Comparison of ENCODE assay signal across 19 mouse cellular contexts in genomic region chr1:92914993-92915392, GRCm38 (mm10). TPM values are rescaled to one million over a fixed set of nuclear protein-coding genes. Genes with fewer than 3 reads are reported as not detected.
"Had no signal": no experiment of that assay in that cellular context is flagged by ENCODE, and none has a peak within 500 bp of the region (broad histone marks: within the 10 kb centered on the region; RNA-seq: fewer than 3 reads in every experiment).

No protein-coding gene starts in this region.

- DNase-seq: lung, adult 2 months; lung, postnatal 14 days; lung, postnatal 36 days; right cerebral cortex, postnatal 14 days; thymus, adult 2 months; thymus, postnatal 25 days; thymus, postnatal 4 days had no signal

- ATAC-seq: lung, postnatal 0 days; midbrain, embryonic 13.5 days; midbrain, embryonic 15.5 days had no signal

- H3K27me3 ChIP-seq: lung, embryonic 15.5 days; midbrain, embryonic 13.5 days; midbrain, embryonic 15.5 days; neural tube, embryonic 12.5 days; stomach, embryonic 15.5 days had no signal

- H3K4me3 ChIP-seq: lung, embryonic 15.5 days; midbrain, embryonic 13.5 days; midbrain, embryonic 15.5 days; neural tube, embryonic 12.5 days; stomach, embryonic 15.5 days had no signal

- H3K9ac ChIP-seq: lung, embryonic 15.5 days; midbrain, embryonic 15.5 days; neural tube, embryonic 12.5 days; stomach, embryonic 15.5 days had no signal

- H3K27ac ChIP-seq: lung, embryonic 15.5 days; macrophage; midbrain, embryonic 13.5 days; midbrain, embryonic 15.5 days; neural tube, embryonic 12.5 days; stomach, embryonic 15.5 days; stomach, postnatal 0 days had no signal

- H3K4me2 ChIP-seq: lung, embryonic 15.5 days; midbrain, embryonic 11.5 days; midbrain, embryonic 13.5 days; midbrain, embryonic 15.5 days; neural tube, embryonic 12.5 days; stomach, embryonic 15.5 days had no signal

- H3K9me3 ChIP-seq: lung, embryonic 15.5 days; megakaryocyte, embryonic 14.5 days; midbrain, embryonic 13.5 days; midbrain, embryonic 15.5 days; neural tube, embryonic 12.5 days; stomach, embryonic 15.5 days had no signal

RNA-seq across cellular contexts. Expression of gene Ankmy1, which starts 12.3 kb away (rescaled TPM):
- total RNA-seq: midbrain, postnatal 0 days; monocyte, adult 5-6 weeks had no signal

RNA-seq across cellular contexts. Expression of gene Gpr35, which starts 35.7 kb away (rescaled TPM):
- polyA plus RNA-seq: midbrain, embryonic 11.5 days had no signal
